Mouse (Mus musculus) neural tube, embryonic 13.5 days (tissue): Measurements from ENCODE around the gene Avil. TPM values are rescaled to one million over a fixed set of nuclear protein-coding genes. Genes with fewer than 3 reads are reported as not detected.
A peak's percentile ranks its signal among the peaks of the same experiment; 100 is the strongest.

Source experiments
- ATAC-seq: fragments of 200-750 bp; cut with Nextera tagmentation; 2 replicates; pipeline ENCODE4 v1.8.0; 2017; ENCODE audit warnings: low read depth, mild to moderate bottlenecking, moderate TSS enrichment, moderate library complexity
- H3K27ac ChIP-seq: fragments of 300-500 bp; sonication (generic); replicated peaks from 2 replicates; pipeline ENCODE4 v1.5.1; 2015; ENCODE audit warnings: moderate library complexity, mild to moderate bottlenecking, inconsistent platforms
- H3K27me3 ChIP-seq: fragments of 300-500 bp; sonication (generic); 2 replicates; pipeline ENCODE4 v1.6.1; 2015; ENCODE audit warnings: mild to moderate bottlenecking, inconsistent platforms
- H3K36me3 ChIP-seq: fragments of 300-500 bp; sonication (generic); 2 replicates; pipeline ENCODE4 v1.6.1; 2015; ENCODE audit warnings: mild to moderate bottlenecking, inconsistent platforms
- H3K4me1 ChIP-seq: fragments of 300-500 bp; sonication (generic); replicated peaks from 2 replicates; pipeline ENCODE4 v1.6.1; 2015; ENCODE audit warnings: inconsistent platforms
- H3K4me2 ChIP-seq: fragments of 300-500 bp; sonication (generic); 2 replicates; pipeline ENCODE4 v1.6.1; 2015; ENCODE audit warnings: inconsistent platforms, mild to moderate bottlenecking, moderate library complexity
- H3K4me3 ChIP-seq: fragments of 300-500 bp; sonication (generic); 2 replicates; pipeline ENCODE4 v1.5.1; 2015; ENCODE audit warnings: mild to moderate bottlenecking, inconsistent platforms
- H3K9ac ChIP-seq: fragments of 300-500 bp; sonication (generic); 2 replicates; pipeline ENCODE4 v1.6.1; 2015; ENCODE audit warnings: moderate library complexity, mild to moderate bottlenecking, inconsistent platforms
- H3K9me3 ChIP-seq: fragments of 300-500 bp; sonication (generic); 2 replicates; pipeline ENCODE4 v1.6.1; 2016; ENCODE audit warnings: inconsistent platforms
- WGBS: fragments of 180-500 bp; shearing (Covaris S2); methylation state at CpG from one replicate; pipeline ENCODE4 v1.1.7; 2015; 5-methylcytosine and 5-hydroxymethylcytosine counted together
- polyA plus RNA-seq: library from polyadenylated mRNA; unstranded; fragments of >200 nt; fragmentation: Nextera tagmentation; extraction: Ambion mirVana; gene quantifications from 2 replicates; pipeline ENCODE4 v1.2.1, GENCODE M21; 2015

Gene Avil
- 23.0 and 36.0 TPM in 2 replicates for polyA plus RNA-seq

GRCm38 (mm10) chr10:127000529-127000928, at the start of gene Avil:
Gene Avil (plus strand): TSS chr10:127000709.
- Histone ChIP-seq H3K27ac (no peak within 1 kb of the TSS), H3K9ac (no peak within 1 kb of the TSS), H3K9me3 (no peaks in the 10 kb centered on the region), H3K27me3 (no peaks in the 10 kb centered on the region), H3K4me1 (no peaks in the 10 kb centered on the region), H3K4me2 (no peak within 1 kb of the TSS), H3K36me3 (peaks cover 42% of the 10 kb centered on the region), H3K4me3 (no peak within 1 kb of the TSS)
- no peak for ATAC-seq
- 88% methylated on average over 5 of the region's 5 CpGs for WGBS

DNA sequence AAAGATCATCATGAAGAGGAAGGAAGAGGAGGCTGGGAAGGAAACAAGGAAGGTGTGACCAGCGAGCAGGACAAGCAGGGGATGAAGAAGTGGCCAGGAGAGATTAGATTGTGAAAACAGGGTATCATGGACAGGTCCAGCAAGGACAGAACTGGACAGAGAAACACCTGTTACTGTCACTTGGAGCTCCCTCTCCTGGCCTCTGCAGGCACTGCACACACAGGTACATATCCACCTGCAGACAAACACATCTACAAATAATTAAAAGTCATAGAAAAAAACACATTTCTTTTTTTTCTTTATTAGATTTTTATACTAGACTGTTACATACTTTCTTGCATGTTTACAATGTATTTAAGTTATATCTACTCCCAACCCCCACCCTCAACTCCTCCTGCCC, 48.1 kb upstream of the Avil start:
- no peaks in the 10 kb centered on the region for H3K36me3 ChIP-seq
- no peak overlapping the region for H3K4me2 ChIP-seq
- no peak overlapping the region for H3K4me3 ChIP-seq
- peaks cover 46% of the 10 kb centered on the region for H3K27me3 ChIP-seq
- no peak overlapping the region for H3K9ac ChIP-seq
- no peaks in the 10 kb centered on the region for H3K9me3 ChIP-seq
- no peak for ATAC-seq
- H3K27ac ChIP-seq: no peak overlapping the region
- peaks cover 12% of the 10 kb centered on the region for H3K4me1 ChIP-seq
- whole genome bisulfite sequencing: 92% methylated on average over 1 of the region's 1 CpGs

- H3K27me3 ChIP-seq: peaks cover 46% of the 10 kb centered on the region
- no peak overlapping the region for H3K4me3 ChIP-seq
- no peak for ATAC-seq
- H3K9me3 ChIP-seq: no peaks in the 10 kb centered on the region
- H3K4me1 ChIP-seq: peaks cover 18% of the 10 kb centered on the region
- no peak overlapping the region for H3K4me2 ChIP-seq
- 89% methylated on average over 3 of the region's 3 CpGs for WGBS
- H3K27ac ChIP-seq: no peak overlapping the region
- H3K36me3 ChIP-seq: no peaks in the 10 kb centered on the region
- H3K9ac ChIP-seq: no peak overlapping the region
Measured at GRCm38 (mm10) chr10:126953029-126953471, 47.5 kb upstream of the Avil start.

DNA sequence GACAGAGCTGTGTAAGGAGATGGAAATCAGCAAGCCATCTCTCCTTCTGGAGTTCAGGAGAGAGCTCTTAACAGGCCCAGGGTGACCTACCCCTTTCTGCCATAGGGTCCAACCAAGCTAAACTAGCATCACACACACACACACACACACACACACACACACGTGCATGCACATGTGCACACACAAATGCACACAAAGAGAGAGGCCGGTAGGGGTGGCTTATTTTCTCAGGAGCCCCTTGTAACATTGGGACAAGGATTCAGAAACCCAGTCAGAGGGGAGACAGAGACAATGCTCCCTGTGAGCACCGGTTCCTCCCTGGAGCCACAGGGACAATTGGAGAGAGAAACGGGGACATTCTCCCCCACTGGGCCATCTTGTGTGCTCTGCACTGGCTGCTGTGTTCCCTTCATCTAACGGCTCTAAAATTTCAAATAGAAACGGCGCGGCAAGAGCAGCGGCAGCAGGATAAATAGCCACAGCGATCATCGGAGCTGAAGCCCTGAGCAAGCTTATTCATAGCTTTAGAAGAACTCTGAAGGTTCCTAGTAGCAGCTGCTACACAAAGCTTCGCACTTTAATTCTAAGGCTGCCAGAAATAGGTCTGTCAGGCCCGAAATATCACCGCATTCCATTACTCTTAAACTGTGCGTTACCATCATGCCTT, 43.7 kb upstream of the Avil start:
- Histone ChIP-seq H3K36me3 (no peaks in the 10 kb centered on the region), H3K9me3 (no peaks in the 10 kb centered on the region), H3K4me3 (peak overlapping the region; percentile 17; the same call in 1 of the 2 replicates), H3K4me2 (peak overlapping the region; percentile 47), H3K4me1 (peaks cover 21% of the 10 kb centered on the region), H3K27ac (peak overlapping the region; percentile 82), H3K27me3 (peaks cover 64% of the 10 kb centered on the region), H3K9ac (peak overlapping the region; percentile 49)
- WGBS: 4% methylated on average over 15 of the region's 15 CpGs
- ATAC-seq: peak; percentile 25; the same call in 1 of the 2 replicates

- H3K4me3 ChIP-seq: peak overlapping the region; percentile 17
- H3K36me3 ChIP-seq: no peaks in the 10 kb centered on the region
- ATAC-seq: peak; percentile 87
- H3K27me3 ChIP-seq: peaks cover 71% of the 10 kb centered on the region
- no peaks in the 10 kb centered on the region for H3K9me3 ChIP-seq
- under 1% methylated on average over 25 of the region's 25 CpGs for WGBS
- peak overlapping the region; percentile 49 for H3K9ac ChIP-seq
- peak overlapping the region; percentile 47 for H3K4me2 ChIP-seq
- peaks cover 28% of the 10 kb centered on the region for H3K4me1 ChIP-seq
- H3K27ac ChIP-seq: peak overlapping the region; percentile 82
Measured at GRCm38 (mm10) chr10:126957359-126958107, 43.0 kb upstream of the Avil start.

- 78% methylated on average over 8 of the region's 8 CpGs for WGBS
- H3K4me3 ChIP-seq: no peak overlapping the region
- H3K4me2 ChIP-seq: no peak overlapping the region
- peaks cover 74% of the 10 kb centered on the region for H3K27me3 ChIP-seq
- no peak overlapping the region for H3K9ac ChIP-seq
- no peak overlapping the region for H3K27ac ChIP-seq
- H3K9me3 ChIP-seq: no peaks in the 10 kb centered on the region
- no peaks in the 10 kb centered on the region for H3K36me3 ChIP-seq
- H3K4me1 ChIP-seq: peaks cover 29% of the 10 kb centered on the region
- no peak for ATAC-seq
Measured at GRCm38 (mm10) chr10:126960496-126960895, 40.0 kb upstream of the Avil start.

- H3K4me3 ChIP-seq: no peak overlapping the region
- H3K36me3 ChIP-seq: no peaks in the 10 kb centered on the region
- H3K4me1 ChIP-seq: peaks cover 23% of the 10 kb centered on the region
- no peaks in the 10 kb centered on the region for H3K9me3 ChIP-seq
- WGBS: 63% methylated on average over 10 of the region's 10 CpGs
- H3K27me3 ChIP-seq: peaks cover 66% of the 10 kb centered on the region
- H3K9ac ChIP-seq: no peak overlapping the region
- no peak for ATAC-seq
- no peak overlapping the region; the same call in 1 of the 2 replicates for H3K27ac ChIP-seq
- no peak overlapping the region for H3K4me2 ChIP-seq
Measured at GRCm38 (mm10) chr10:126961757-126962156, 38.8 kb upstream of the Avil start.

DNA sequence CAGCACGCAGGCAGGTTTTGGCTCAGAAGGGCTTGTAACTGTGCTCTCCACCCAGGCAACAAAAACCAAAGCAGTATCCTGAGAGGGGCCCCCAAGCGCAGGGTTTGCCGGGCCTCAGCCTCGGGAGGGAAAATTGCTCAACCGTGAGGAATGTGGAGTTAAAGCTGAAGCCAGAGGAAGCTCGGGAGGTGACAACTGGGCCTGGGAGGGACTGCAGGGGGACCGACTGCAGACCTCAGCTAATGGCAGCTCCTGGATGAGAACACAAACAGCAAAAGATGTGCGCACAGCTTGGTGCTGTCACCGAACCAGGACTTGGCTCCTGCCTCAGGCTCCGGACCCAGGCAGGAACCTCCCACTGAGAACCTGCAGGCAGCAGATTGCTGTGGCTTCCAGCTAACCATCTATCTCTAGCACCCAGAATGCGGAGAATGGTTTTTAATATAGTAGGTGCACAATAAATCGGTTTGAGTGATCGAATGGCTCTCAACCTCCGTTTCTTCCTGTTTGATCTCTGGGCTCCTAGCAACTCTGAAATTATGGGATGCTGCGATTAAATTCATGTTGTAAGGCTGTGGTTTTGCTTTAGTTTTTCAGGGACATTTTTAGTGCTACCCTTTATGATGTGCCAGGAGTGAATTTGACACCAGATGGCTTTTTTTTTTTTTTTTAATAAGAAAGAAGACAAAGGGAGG, 38.1 kb upstream of the Avil start:
- H3K4me1 ChIP-seq: peaks cover 17% of the 10 kb centered on the region
- H3K9ac ChIP-seq: no peak overlapping the region
- H3K27me3 ChIP-seq: peaks cover 65% of the 10 kb centered on the region
- H3K4me2 ChIP-seq: no peak overlapping the region
- H3K27ac ChIP-seq: no peak overlapping the region; the same call in 1 of the 2 replicates
- no peaks in the 10 kb centered on the region for H3K36me3 ChIP-seq
- no peak overlapping the region for H3K4me3 ChIP-seq
- H3K9me3 ChIP-seq: no peaks in the 10 kb centered on the region
- ATAC-seq: no peak
- WGBS: 28% methylated on average over 15 of the region's 15 CpGs

GRCm38 (mm10) chr10:126962966-126963330, 37.6 kb upstream of the Avil start:
- Histone ChIP-seq H3K27ac (0 out of 2 replicates have a peak overlapping the region, but pooled peaks have one; percentile 18), H3K27me3 (peaks cover 65% of the 10 kb centered on the region), H3K9me3 (no peaks in the 10 kb centered on the region), H3K9ac (no peak overlapping the region), H3K4me2 (no peak overlapping the region), H3K36me3 (no peaks in the 10 kb centered on the region), H3K4me3 (no peak overlapping the region), H3K4me1 (peaks cover 11% of the 10 kb centered on the region)
- no peak for ATAC-seq
- WGBS: 35% methylated on average over 6 of the region's 6 CpGs

DNA sequence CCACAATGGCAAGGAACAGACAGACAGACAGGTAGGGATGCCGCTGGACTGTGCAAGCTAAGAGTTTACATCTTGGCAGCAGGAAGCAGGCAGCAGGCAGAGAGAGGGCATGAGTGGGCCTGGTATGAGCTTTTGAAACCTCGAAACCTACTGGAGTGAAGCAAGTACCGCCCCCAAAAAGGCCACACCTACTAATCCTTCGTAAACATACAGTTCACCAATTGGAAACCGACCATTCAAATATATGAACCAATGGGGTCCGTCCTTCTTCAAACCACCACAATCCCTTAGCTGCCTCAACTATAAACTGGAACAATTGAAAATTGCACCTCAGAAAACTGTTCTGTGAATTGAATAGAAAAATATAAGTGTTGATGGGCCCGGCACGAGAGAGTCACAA, 36.7 kb upstream of the Avil start:
- H3K9ac ChIP-seq: no peak overlapping the region
- ATAC-seq: no peak
- H3K4me2 ChIP-seq: no peak overlapping the region
- H3K27ac ChIP-seq: no peak overlapping the region
- no peaks in the 10 kb centered on the region for H3K9me3 ChIP-seq
- H3K4me3 ChIP-seq: no peak overlapping the region
- H3K36me3 ChIP-seq: no peaks in the 10 kb centered on the region
- H3K4me1 ChIP-seq: peaks cover 11% of the 10 kb centered on the region
- H3K27me3 ChIP-seq: peaks cover 63% of the 10 kb centered on the region
- 85% methylated on average over 8 of the region's 8 CpGs for WGBS

DNA sequence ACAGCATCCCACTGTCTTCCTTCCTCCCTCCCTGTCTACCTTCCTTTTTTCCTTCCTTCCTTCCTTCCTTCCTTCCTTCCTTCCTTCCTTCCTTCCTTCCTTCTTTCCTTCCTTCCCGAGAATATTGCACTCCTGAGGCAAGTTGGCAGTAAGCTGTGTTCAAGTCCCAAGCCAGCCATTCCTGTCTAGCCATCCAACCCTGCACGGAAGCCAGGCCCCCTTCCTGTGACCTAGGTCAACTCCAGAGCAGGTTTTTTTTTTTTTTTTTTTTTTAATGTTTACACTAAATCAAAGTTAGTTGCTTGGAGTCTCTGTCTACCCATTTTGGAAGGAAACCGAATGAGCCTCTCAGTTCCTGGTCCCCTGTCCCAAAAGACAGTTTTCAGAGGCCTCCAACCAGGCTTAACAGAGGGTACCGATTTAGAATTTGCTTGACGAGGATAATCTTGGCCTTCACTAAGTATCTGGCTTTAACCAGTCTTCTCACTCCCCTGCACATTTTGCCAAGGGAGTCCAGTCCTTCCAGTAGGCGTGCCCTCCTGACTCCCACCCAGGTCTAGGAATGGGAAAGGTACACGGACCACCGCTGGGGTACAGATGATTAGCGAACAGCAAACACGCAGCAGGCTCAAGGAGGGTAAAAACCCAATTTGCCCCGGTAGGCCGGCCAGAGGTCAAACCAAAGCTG, 29.0 kb upstream of the Avil start:
- no peak overlapping the region for H3K4me3 ChIP-seq
- 9% methylated on average over 12 of the region's 12 CpGs for whole genome bisulfite sequencing
- peaks cover 12% of the 10 kb centered on the region for H3K4me1 ChIP-seq
- peaks cover 39% of the 10 kb centered on the region for H3K27me3 ChIP-seq
- no peak overlapping the region for H3K27ac ChIP-seq
- 0 out of 2 replicates have a peak overlapping the region, but pooled peaks have one; percentile 17 for H3K9ac ChIP-seq
- no peaks in the 10 kb centered on the region for H3K9me3 ChIP-seq
- H3K36me3 ChIP-seq: no peaks in the 10 kb centered on the region
- peak overlapping the region; percentile 33 for H3K4me2 ChIP-seq
- 0 out of 2 replicates have a peak, but pooled peaks have one; percentile 11 for ATAC-seq
